Mouse (Mus musculus) c-Kit-positive CD71-negative TER-119-negative erythroid progenitor cells, embryonic 14.5 days (primary cell): ENCODE data around the gene Ybx1.

Experiments
- DNase-seq: peaks from one replicate; pipeline ENCODE4 v3.0.0-alpha.2; 2013; ENCODE audit warnings: low read depth

Gene Ybx1

GRCm38 (mm10) chr4:119233256-119233901, 61.0 kb downstream of the Ybx1 start:
- DNase-seq: no peak

DNA sequence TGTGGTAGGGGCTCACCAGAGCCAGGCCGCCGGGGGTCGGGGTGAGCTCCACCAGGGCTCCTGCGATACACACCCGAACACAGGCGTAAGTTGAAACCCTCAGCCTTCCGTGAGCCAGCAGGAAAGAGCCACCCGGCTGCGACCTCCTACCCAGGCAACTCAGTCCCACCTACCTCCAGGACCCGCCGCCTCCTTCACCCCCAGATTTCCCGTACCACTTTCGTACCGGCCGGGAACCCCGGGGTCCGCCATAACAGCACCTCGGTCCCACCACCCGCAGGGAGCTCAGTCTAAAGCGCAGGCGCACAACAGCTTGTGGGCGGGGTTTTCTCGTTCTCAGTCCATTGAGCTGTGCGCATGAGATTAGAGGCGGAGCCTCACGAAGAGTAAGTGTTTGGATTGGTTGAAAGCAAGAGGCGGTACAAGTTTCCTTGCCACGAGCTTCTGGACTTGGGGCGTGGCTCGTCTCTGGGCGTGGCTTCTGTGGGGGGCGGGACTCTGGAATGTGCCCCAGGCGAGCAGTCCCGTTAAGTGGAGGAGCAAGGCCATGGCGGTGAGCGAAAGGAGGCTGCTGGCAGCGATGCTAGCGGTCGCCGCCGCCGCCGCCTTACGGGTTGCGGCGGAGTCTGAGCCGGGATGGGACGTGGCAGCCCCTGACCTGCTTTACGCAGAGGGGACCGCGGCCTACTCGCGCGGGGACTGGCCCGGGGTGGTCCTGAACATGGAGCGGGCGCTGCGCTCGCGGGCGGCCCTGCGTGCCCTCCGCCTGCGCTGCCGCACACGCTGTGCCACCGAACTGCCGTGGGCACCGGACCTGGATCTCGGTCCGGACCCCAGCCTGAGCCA, 61.8 kb downstream of the Ybx1 start, which contains the start of the genes AU022252 and P3h1:
TSS of gene AU022252 (minus strand) at position 303 of the 846 bp plus-strand sequence.
TSS of gene P3h1 (plus strand) at position 506 of the 846 bp plus-strand sequence.
- DNase-seq: peak; percentile 100
